Mouse (Mus musculus) intestine, embryonic 15.5 days (tissue): ENCODE data around the gene Gja8. TPM values are rescaled to one million over a fixed set of nuclear protein-coding genes. Genes with fewer than 3 reads are reported as not detected.

ENCODE experiments used
- ATAC-seq: fragments of 200-750 bp; cut with Nextera tagmentation; 2 replicates; pipeline ENCODE4 v1.8.0; 2017; ENCODE audit warnings: moderate TSS enrichment, moderate library complexity
- H3K27ac ChIP-seq: fragments of 300-500 bp; sonication (generic); 2 replicates; pipeline ENCODE4 v1.5.1; 2015; ENCODE audit warnings: mild to moderate bottlenecking, inconsistent platforms
- H3K27me3 ChIP-seq: fragments of 300-500 bp; sonication (generic); replicated peaks from 2 replicates; pipeline ENCODE4 v1.6.1; 2015; ENCODE audit warnings: inconsistent platforms
- H3K36me3 ChIP-seq: fragments of 300-500 bp; sonication (generic); 2 replicates; pipeline ENCODE4 v1.6.1; 2015; ENCODE audit warnings: inconsistent platforms
- H3K4me1 ChIP-seq: fragments of 300-500 bp; sonication (generic); replicated peaks from 2 replicates; pipeline ENCODE4 v1.6.1; 2015; ENCODE audit warnings: inconsistent platforms
- H3K4me2 ChIP-seq: fragments of 300-500 bp; sonication (generic); replicated peaks from 2 replicates; pipeline ENCODE4 v1.6.1; 2015; ENCODE audit warnings: mild to moderate bottlenecking, inconsistent platforms
- H3K4me3 ChIP-seq: fragments of 300-500 bp; sonication (generic); replicated peaks from 2 replicates; pipeline ENCODE4 v1.5.1; 2015; ENCODE audit warnings: inconsistent platforms
- H3K9ac ChIP-seq: fragments of 300-500 bp; sonication (generic); 2 replicates; pipeline ENCODE4 v1.6.1; 2015; ENCODE audit warnings: inconsistent platforms
- H3K9me3 ChIP-seq: fragments of 300-500 bp; sonication (generic); 2 replicates; pipeline ENCODE4 v1.6.1; 2016; ENCODE audit warnings: inconsistent platforms
- WGBS: fragments of 180-500 bp; shearing (Covaris S2); methylation state at CpG from one replicate; pipeline ENCODE4 v1.1.7; 2015; 5-methylcytosine and 5-hydroxymethylcytosine counted together
- polyA plus RNA-seq: library from polyadenylated mRNA; unstranded; fragments of >200 nt; fragmentation: Nextera tagmentation; extraction: Ambion mirVana; gene quantifications from 2 replicates; pipeline ENCODE4 v1.2.1, GENCODE M21; 2015

The Gja8 gene
- polyA plus RNA-seq, 1 experiment from 2014 or later = 0.01 TPM

- Histone ChIP-seq H3K4me3 (no peak overlapping the region), H3K36me3 (peaks cover 27% of the 10 kb centered on the region), H3K4me1 (0 out of 2 replicates have a peak, but pooled peaks cover 3% of the 10 kb centered on the region), H3K9ac (no peak overlapping the region), H3K27me3 (no peaks in the 10 kb centered on the region), H3K9me3 (no peaks in the 10 kb centered on the region), H3K4me2 (no peak overlapping the region), H3K27ac (no peak overlapping the region)
- ATAC-seq = no peak
- 95% methylated on average over 8 of the region's 8 CpGs for WGBS
These were observed 53.3 kb downstream of the Gja8 start for GRCm38 (mm10) chr3:96872501-96872900.

- no peak for ATAC-seq
- Histone ChIP-seq H3K9me3 (no peaks in the 10 kb centered on the region), H3K27me3 (no peaks in the 10 kb centered on the region), H3K4me1 (0 out of 2 replicates have a peak, but pooled peaks cover 3% of the 10 kb centered on the region), H3K27ac (no peak overlapping the region), H3K4me3 (no peak overlapping the region), H3K36me3 (peaks cover 27% of the 10 kb centered on the region), H3K4me2 (no peak overlapping the region), H3K9ac (no peak overlapping the region)
- 88% methylated on average over 8 of the region's 8 CpGs for WGBS
These were observed 54.8 kb downstream of the Gja8 start for GRCm38 (mm10) chr3:96871070-96871469.

- H3K4me3 ChIP-seq = no peak overlapping the region
- H3K4me2 ChIP-seq = no peak overlapping the region
- ATAC-seq = no peak
- H3K9ac ChIP-seq = no peak overlapping the region
- WGBS = 94% methylated on average over 2 of the region's 2 CpGs
- H3K27ac ChIP-seq = no peak overlapping the region
- H3K4me1 ChIP-seq = 0 out of 2 replicates have a peak, but pooled peaks cover 3% of the 10 kb centered on the region
- H3K27me3 ChIP-seq = no peaks in the 10 kb centered on the region
- H3K9me3 ChIP-seq = no peaks in the 10 kb centered on the region
- H3K36me3 ChIP-seq = peaks cover 27% of the 10 kb centered on the region
These were observed 55.5 kb downstream of the Gja8 start for GRCm38 (mm10) chr3:96870270-96870669.

GRCm38 (mm10) chr3:96869091-96869490, 56.7 kb downstream of the Gja8 start:
- Histone ChIP-seq H3K36me3 (peaks cover 27% of the 10 kb centered on the region), H3K27me3 (no peaks in the 10 kb centered on the region), H3K4me2 (no peak overlapping the region), H3K27ac (no peak overlapping the region), H3K9me3 (no peaks in the 10 kb centered on the region), H3K9ac (no peak overlapping the region), H3K4me1 (no peaks in the 10 kb centered on the region), H3K4me3 (no peak overlapping the region)
- ATAC-seq = no peak
- 93% methylated on average over 7 of the region's 7 CpGs for WGBS

GRCm38 (mm10) chr3:96868566-96868965, 57.3 kb downstream of the Gja8 start:
- Histone ChIP-seq H3K27ac (no peak overlapping the region), H3K36me3 (peaks cover 24% of the 10 kb centered on the region), H3K9me3 (no peaks in the 10 kb centered on the region), H3K27me3 (no peaks in the 10 kb centered on the region), H3K9ac (no peak overlapping the region), H3K4me1 (no peaks in the 10 kb centered on the region), H3K4me3 (no peak overlapping the region), H3K4me2 (no peak overlapping the region)
- WGBS = 92% methylated on average over 8 of the region's 8 CpGs
- ATAC-seq = no peak

GRCm38 (mm10) chr3:96867863-96868262, 58.0 kb downstream of the Gja8 start:
- H3K4me3 ChIP-seq = no peak overlapping the region
- H3K9me3 ChIP-seq = no peaks in the 10 kb centered on the region
- 92% methylated on average over 3 of the region's 3 CpGs for WGBS
- no peak overlapping the region for H3K4me2 ChIP-seq
- H3K27ac ChIP-seq = no peak overlapping the region
- peaks cover 21% of the 10 kb centered on the region for H3K36me3 ChIP-seq
- H3K27me3 ChIP-seq = no peaks in the 10 kb centered on the region
- no peaks in the 10 kb centered on the region for H3K4me1 ChIP-seq
- H3K9ac ChIP-seq = no peak overlapping the region
- ATAC-seq = no peak

Other genes starting within 250 kb of the Gja8 start
- 37.1 and 37.2 TPM in 2 replicates for gene Pias3, start 229.6 kb downstream of the Gja8 start, polyA plus RNA-seq
- gene Nudt17, start 217.5 kb downstream of the Gja8 start, polyA plus RNA-seq = 5.7 and 5.9 TPM in 2 replicates
- 36.5 and 39.3 TPM in 2 replicates for gene Polr3c, start 198.4 kb downstream of the Gja8 start, polyA plus RNA-seq
- gene Rnf115, start 198.4 kb downstream of the Gja8 start, polyA plus RNA-seq = 41.6 and 46.1 TPM in 2 replicates
- 16.0 and 19.9 TPM in 2 replicates for gene Pdzk1, start 96.7 kb downstream of the Gja8 start, polyA plus RNA-seq
- gene Cd160, start 96.7 kb downstream of the Gja8 start, polyA plus RNA-seq = 1.1 and 1.4 TPM in 2 replicates
- 14.8 and 16.4 TPM in 2 replicates for gene Gja5, start 21.3 kb downstream of the Gja8 start, polyA plus RNA-seq
- gene Gpr89, start 20.7 kb downstream of the Gja8 start, polyA plus RNA-seq = 74.3 and 75.0 TPM in 2 replicates
- 49.7 and 50.1 TPM in 2 replicates for gene Acp6, start 232.8 kb upstream of the Gja8 start, polyA plus RNA-seq